Mouse (Mus musculus) heart, postnatal 0 days (tissue): ENCODE measurements around the gene Zfp760.

Source experiments
- CTCF ChIP-seq: IDR thresholded peaks from 2 replicates; pipeline ENCODE4 v1.5.1; 2016; ENCODE audit warnings: antibody characterized with exemption, control low read depth, low read depth
- EP300 ChIP-seq: IDR thresholded peaks from 2 replicates; pipeline ENCODE4 v1.6.1; 2016; ENCODE audit warnings: antibody characterized with exemption, low read depth

GRCm38 (mm10) chr17:21702281-21703240, 5.0 kb upstream of the Zfp760 start:
- no peak for TF ChIP-seq CTCF
- no peak for TF ChIP-seq EP300
